Mouse (Mus musculus) C2C12 (cell line): ENCODE results near the gene Clk3.

Experiments
- CEBPB ChIP-seq: IDR thresholded peaks from one replicate; pipeline ENCODE4 v1.6.1; 2011; ENCODE audit warnings: low read depth, mild to moderate bottlenecking, control low read depth, moderate library complexity
- CTCF ChIP-seq: IDR thresholded peaks from one replicate; pipeline ENCODE4 v1.5.1; 2011; ENCODE audit not compliant: control insufficient read depth, insufficient read depth, insufficient read length
- FOSL1 ChIP-seq: IDR thresholded peaks from one replicate; pipeline ENCODE4 v1.8.0; 2011; ENCODE audit warnings: mild to moderate bottlenecking, low read length; ENCODE audit not compliant: poor library complexity, insufficient read depth, severe bottlenecking
- MAX ChIP-seq: IDR thresholded peaks from one replicate; pipeline ENCODE4 v1.6.1; 2011; ENCODE audit warnings: mild to moderate bottlenecking, control low read depth
- MYOD1 ChIP-seq: IDR thresholded peaks from one replicate; pipeline ENCODE4 v1.6.1; 2011; ENCODE audit warnings: low read depth; ENCODE audit not compliant: control insufficient read depth, insufficient read length
- MYOG ChIP-seq: IDR thresholded peaks from one replicate; pipeline ENCODE4 v1.6.1; 2011; ENCODE audit not compliant: control insufficient read depth, insufficient read length; ENCODE audit errors: extremely low read depth
- USF1 ChIP-seq: IDR thresholded peaks from one replicate; pipeline ENCODE4 v1.6.1; 2011; ENCODE audit warnings: low read depth, mild to moderate bottlenecking, control low read depth, moderate library complexity

DNA sequence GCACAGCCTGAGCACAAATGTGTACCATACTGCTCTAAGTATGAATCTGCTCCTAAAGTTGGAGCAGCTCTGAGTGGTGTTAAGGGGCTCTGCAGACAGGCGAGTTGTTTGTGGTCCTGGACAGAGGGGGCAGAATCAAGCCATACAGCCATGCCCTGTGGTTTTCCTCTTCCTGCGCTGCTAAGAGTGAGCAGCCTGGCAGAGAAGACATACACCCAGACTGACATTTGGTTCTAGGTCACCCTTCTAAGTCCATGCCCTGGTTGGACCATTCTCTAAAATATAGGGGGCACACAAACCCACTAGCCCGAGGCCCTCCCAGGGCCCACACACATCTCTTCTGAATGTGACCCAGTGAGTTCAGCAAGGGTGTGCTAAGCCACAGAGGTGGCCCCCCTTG, 24.1 kb upstream of the Clk3 start:
- TF ChIP-seq CTCF (no peak), FOSL1 (no peak), USF1 (no peak), MAX (no peak), CEBPB (no peak), MYOG (no peak), MYOD1 (no peak)
